ENCODE assay signal across 1 mouse cellular context in genomic region chr6:83015749-83016148, GRCm38 (mm10).
TF ChIP-seq lines count a peak whose summit lies in the region.

No protein-coding gene starts in this region.

TF ChIP-seq in myocyte, 11 proteins besides CTCF, POLR2A, EP300 and RAD21:
- TF ChIP-seq CEBPB (IDR thresholded peaks at IDR 0.05; ENCODE audit: insufficient read depth, poor library complexity, severe bottlenecking): no peak
- peak in 2 of 3 experiments; percentile 59 to 68 for TF ChIP-seq MYOD1 (IDR thresholded peaks at IDR 0.05; ENCODE audit: control insufficient read depth in 1 of 3, insufficient read length in 2 of 3, low read depth in 2 of 3)
- no peak for TF ChIP-seq E2F4 (IDR thresholded peaks at IDR 0.05; ENCODE audit: insufficient read depth)
- TF ChIP-seq MYOG (IDR thresholded peaks at IDR 0.05; ENCODE audit: control insufficient read depth in 1 of 3, insufficient read depth in 1 of 3, insufficient read length in 2 of 3, low read depth in 2 of 3): peak in 1 of 3 experiments; percentile 62
- TF ChIP-seq MAX (IDR thresholded peaks at IDR 0.05; ENCODE audit: low read depth): no peak
- TF ChIP-seq TCF12 (IDR thresholded peaks at IDR 0.05; ENCODE audit: insufficient read depth, poor library complexity, severe bottlenecking): no peak
